Mouse (Mus musculus): ENCODE results near the gene Gm595. TPM values are rescaled to one million over a fixed set of nuclear protein-coding genes. Genes with fewer than 3 reads are reported as not detected.

Gm595 gene
- polyA plus RNA-seq (2012; fragmentation: generic; extraction: Trizol) = not detected
- long read RNA-seq, experiment 1 = 0 reads
- long read RNA-seq, experiment 2 = 0 reads

GRCm38 (mm10) chrX:48877613-48878012 lies at the start of gene Gm595:
Gm595 (minus strand) TSS chrX:48877713.
- Histone ChIP-seq H3K79me2 (ENCODE audit: control insufficient read depth, insufficient read depth) (no peaks in the 10 kb centered on the region), H3K36me3 (ENCODE audit: control insufficient read depth, insufficient read depth) (no peaks in the 10 kb centered on the region), H3K27me3 (ENCODE audit: control insufficient read depth, insufficient read depth, insufficient read length) (no peaks in the 10 kb centered on the region), H3ac (ENCODE audit: control insufficient read depth, insufficient read length, low read depth) (no peak within 1 kb of the TSS), H3K79me3 (ENCODE audit: low read depth) (no peaks in the 10 kb centered on the region), H3K4me3 (ENCODE audit: insufficient read depth, poor library complexity, severe bottlenecking) (no peak within 1 kb of the TSS)
- TF ChIP-seq CEBPB (IDR thresholded peaks at IDR 0.05; ENCODE audit: low read depth) (no peak), MYOD1 (IDR thresholded peaks at IDR 0.05; ENCODE audit: control insufficient read depth, insufficient read length, low read depth) (no peak), CTCF (IDR thresholded peaks at IDR 0.05; ENCODE audit: control insufficient read depth, insufficient read depth, insufficient read length) (no peak), MYOG (IDR thresholded peaks at IDR 0.05; ENCODE audit: control insufficient read depth, extremely low read depth, insufficient read length) (no peak), MAX (IDR thresholded peaks at IDR 0.05) (no peak), FOSL1 (IDR thresholded peaks at IDR 0.05; ENCODE audit: insufficient read depth, low read length, poor library complexity, severe bottlenecking) (no peak), USF1 (IDR thresholded peaks at IDR 0.05; ENCODE audit: low read depth) (no peak)

DNA sequence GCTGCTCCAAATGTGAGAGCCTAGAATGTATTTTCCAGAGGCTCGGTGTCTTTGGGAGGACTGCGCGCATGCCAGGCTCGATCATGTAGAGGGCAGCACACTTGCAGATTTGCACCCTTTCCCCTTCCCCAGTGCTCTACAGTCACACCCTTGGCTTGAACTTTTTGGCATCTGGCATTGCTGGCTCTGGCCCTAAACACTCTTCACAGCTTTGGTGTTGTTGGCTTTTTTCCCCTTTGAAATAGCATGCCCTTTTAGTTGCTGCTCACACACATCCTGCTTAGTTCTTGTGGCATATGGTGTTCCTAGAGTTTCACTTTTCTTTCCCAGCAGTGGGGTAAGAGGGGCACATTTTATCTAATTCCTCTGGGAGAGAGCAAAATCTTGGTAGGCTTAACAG lies 30.9 kb upstream of the Gm595 start:
- H3K79me2 ChIP-seq (ENCODE audit: control insufficient read depth, insufficient read depth) = no peaks in the 10 kb centered on the region
- H3K4me3 ChIP-seq (ENCODE audit: insufficient read depth, poor library complexity, severe bottlenecking) = no peak overlapping the region
- no peak for TF ChIP-seq MYOG (IDR thresholded peaks at IDR 0.05; ENCODE audit: control insufficient read depth, extremely low read depth, insufficient read length)
- no peak overlapping the region for H3ac ChIP-seq (ENCODE audit: control insufficient read depth, insufficient read length, low read depth)
- no peaks in the 10 kb centered on the region for H3K27me3 ChIP-seq (ENCODE audit: control insufficient read depth, insufficient read depth, insufficient read length)
- H3K79me3 ChIP-seq (ENCODE audit: low read depth) = no peaks in the 10 kb centered on the region
- H3K36me3 ChIP-seq (ENCODE audit: control insufficient read depth, insufficient read depth) = no peaks in the 10 kb centered on the region

- Histone ChIP-seq H3K36me3 (ENCODE audit: control insufficient read depth, insufficient read depth) (no peaks in the 10 kb centered on the region), H3ac (ENCODE audit: control insufficient read depth, insufficient read length, low read depth) (no peak overlapping the region), H3K79me3 (ENCODE audit: low read depth) (no peaks in the 10 kb centered on the region), H3K27me3 (ENCODE audit: control insufficient read depth, insufficient read depth, insufficient read length) (no peaks in the 10 kb centered on the region), H3K79me2 (ENCODE audit: control insufficient read depth, insufficient read depth) (no peaks in the 10 kb centered on the region), H3K4me3 (ENCODE audit: insufficient read depth, poor library complexity, severe bottlenecking) (no peak overlapping the region)
- TF ChIP-seq USF1 (IDR thresholded peaks at IDR 0.05; ENCODE audit: low read depth) (no peak), FOSL1 (IDR thresholded peaks at IDR 0.05; ENCODE audit: insufficient read depth, low read length, poor library complexity, severe bottlenecking) (no peak), MYOD1 (IDR thresholded peaks at IDR 0.05; ENCODE audit: control insufficient read depth, insufficient read length, low read depth) (no peak)
Measured at GRCm38 (mm10) chrX:48903744-48904143, 26.2 kb upstream of the Gm595 start.

GRCm38 (mm10) chrX:48899555-48899954 lies 22.0 kb upstream of the Gm595 start:
- Histone ChIP-seq H3K27me3 (ENCODE audit: control insufficient read depth, insufficient read depth, insufficient read length) (no peaks in the 10 kb centered on the region), H3K79me3 (ENCODE audit: low read depth) (no peaks in the 10 kb centered on the region), H3K36me3 (ENCODE audit: control insufficient read depth, insufficient read depth) (no peaks in the 10 kb centered on the region), H3K4me3 (ENCODE audit: insufficient read depth, poor library complexity, severe bottlenecking) (no peak overlapping the region), H3K79me2 (ENCODE audit: control insufficient read depth, insufficient read depth) (no peaks in the 10 kb centered on the region), H3ac (ENCODE audit: control insufficient read depth, insufficient read length, low read depth) (no peak overlapping the region)
- TF ChIP-seq MAX (IDR thresholded peaks at IDR 0.05) (no peak), MYOD1 (IDR thresholded peaks at IDR 0.05; ENCODE audit: control insufficient read depth, insufficient read length, low read depth) (no peak), USF1 (IDR thresholded peaks at IDR 0.05; ENCODE audit: low read depth) (no peak)

DNA sequence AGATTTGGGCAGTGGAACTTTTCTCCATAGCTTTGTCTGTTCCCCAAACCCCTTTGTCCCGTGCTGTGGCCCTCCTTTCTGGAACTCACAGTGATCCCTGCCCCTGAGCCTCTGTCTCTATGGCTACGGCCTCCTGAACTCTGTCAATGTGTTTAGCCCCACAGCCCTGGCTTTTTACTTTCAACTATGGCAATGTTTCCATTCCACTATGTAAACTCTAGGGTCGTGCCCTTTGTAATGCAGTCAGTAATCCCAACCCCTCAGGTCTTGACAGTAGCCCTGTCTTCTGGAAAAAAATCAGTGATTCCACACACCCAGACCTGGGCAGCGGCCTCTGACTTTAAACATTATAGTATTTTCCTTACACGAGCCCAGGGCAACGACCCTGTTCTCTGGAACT lies 19.3 kb upstream of the Gm595 start:
- no peaks in the 10 kb centered on the region for H3K27me3 ChIP-seq (ENCODE audit: control insufficient read depth, insufficient read depth, insufficient read length)
- no peak overlapping the region for H3K4me3 ChIP-seq (ENCODE audit: insufficient read depth, poor library complexity, severe bottlenecking)
- TF ChIP-seq MYOD1 (IDR thresholded peaks at IDR 0.05; ENCODE audit: control insufficient read depth, insufficient read length, low read depth) (no peak), FOSL1 (IDR thresholded peaks at IDR 0.05; ENCODE audit: insufficient read depth, low read length, poor library complexity, severe bottlenecking) (no peak), USF1 (IDR thresholded peaks at IDR 0.05; ENCODE audit: low read depth) (no peak), MYOG (IDR thresholded peaks at IDR 0.05; ENCODE audit: control insufficient read depth, extremely low read depth, insufficient read length) (no peak), CTCF (IDR thresholded peaks at IDR 0.05; ENCODE audit: control insufficient read depth, insufficient read depth, insufficient read length) (no peak), CEBPB (IDR thresholded peaks at IDR 0.05; ENCODE audit: low read depth) (no peak), MAX (IDR thresholded peaks at IDR 0.05) (no peak)
- no peaks in the 10 kb centered on the region for H3K36me3 ChIP-seq (ENCODE audit: control insufficient read depth, insufficient read depth)
- H3ac ChIP-seq (ENCODE audit: control insufficient read depth, insufficient read length, low read depth) = no peak overlapping the region
- H3K79me2 ChIP-seq (ENCODE audit: control insufficient read depth, insufficient read depth) = no peaks in the 10 kb centered on the region
- H3K79me3 ChIP-seq (ENCODE audit: low read depth) = no peaks in the 10 kb centered on the region

- H3ac ChIP-seq (ENCODE audit: control insufficient read depth, insufficient read length, low read depth) = no peak overlapping the region
- no peak overlapping the region for H3K4me3 ChIP-seq (ENCODE audit: insufficient read depth, poor library complexity, severe bottlenecking)
- no peaks in the 10 kb centered on the region for H3K36me3 ChIP-seq (ENCODE audit: control insufficient read depth, insufficient read depth)
- H3K79me3 ChIP-seq (ENCODE audit: low read depth) = no peaks in the 10 kb centered on the region
- TF ChIP-seq USF1 (IDR thresholded peaks at IDR 0.05; ENCODE audit: low read depth) = no peak
- no peak for TF ChIP-seq MYOG (IDR thresholded peaks at IDR 0.05; ENCODE audit: control insufficient read depth, extremely low read depth, insufficient read length)
- TF ChIP-seq FOSL1 (IDR thresholded peaks at IDR 0.05; ENCODE audit: insufficient read depth, low read length, poor library complexity, severe bottlenecking) = no peak
- no peak for TF ChIP-seq CEBPB (IDR thresholded peaks at IDR 0.05; ENCODE audit: low read depth)
- TF ChIP-seq MYOD1 (IDR thresholded peaks at IDR 0.05; ENCODE audit: control insufficient read depth, insufficient read length, low read depth) = no peak
- TF ChIP-seq CTCF (IDR thresholded peaks at IDR 0.05; ENCODE audit: control insufficient read depth, insufficient read depth, insufficient read length) = no peak
- TF ChIP-seq MAX (IDR thresholded peaks at IDR 0.05) = no peak
- no peaks in the 10 kb centered on the region for H3K27me3 ChIP-seq (ENCODE audit: control insufficient read depth, insufficient read depth, insufficient read length)
- no peaks in the 10 kb centered on the region for H3K79me2 ChIP-seq (ENCODE audit: control insufficient read depth, insufficient read depth)
Measured at GRCm38 (mm10) chrX:48893946-48894345, 16.4 kb upstream of the Gm595 start.

All from C2C12 (cell line).